ENCODE assay signal across 8 mouse cellular contexts in the genomic region with DNA sequence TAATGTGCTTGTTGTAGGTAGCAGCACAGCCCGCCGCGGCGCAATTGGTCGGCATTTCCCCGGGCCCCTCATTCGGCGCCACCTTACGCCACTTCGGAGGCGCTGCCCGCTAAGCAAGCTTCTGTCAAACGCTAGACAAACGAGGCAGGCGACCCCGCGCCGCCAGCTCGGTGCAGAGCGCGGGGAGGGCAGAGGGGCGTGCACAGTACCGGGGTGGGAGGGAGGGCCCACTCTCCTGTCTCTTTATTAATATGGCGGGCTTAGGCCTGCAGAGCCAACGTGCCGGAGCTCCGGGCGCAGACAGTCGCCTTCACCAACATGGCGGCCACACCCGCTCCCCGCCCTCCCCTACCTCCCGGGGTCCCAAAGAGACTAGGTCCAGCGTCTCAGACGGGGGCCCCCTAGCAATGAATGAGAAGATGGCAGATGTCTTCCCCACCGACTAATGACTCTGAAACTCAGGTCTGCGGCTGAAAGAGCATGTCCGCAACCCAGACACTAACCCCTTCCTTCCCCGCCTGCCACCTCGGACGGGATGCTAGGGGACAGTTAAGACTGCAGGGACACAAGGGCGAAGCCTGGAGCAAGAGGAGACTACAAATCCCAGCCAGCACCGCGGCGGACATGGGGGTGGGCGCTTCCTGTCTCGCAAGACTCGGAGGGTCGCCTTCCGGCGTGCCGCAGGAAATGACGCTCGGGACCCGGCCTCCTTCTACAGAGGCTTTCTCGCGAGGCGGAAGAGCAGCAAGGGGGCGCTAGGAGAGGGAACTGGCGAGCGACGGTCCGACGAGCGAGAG. TPM values are rescaled to one million over a fixed set of nuclear protein-coding genes. Genes with fewer than 3 reads are reported as not detected.
DNase-seq lines count a peak whose midpoint lies in the region; ATAC-seq and TF ChIP-seq lines count a peak whose summit lies in the region.

A gene (minus strand): TSS at position 223 of the 797 bp plus-strand sequence.
A gene (plus strand): TSS at position 739 of the 797 bp plus-strand sequence.

- intact Hi-C loops in gastrocnemius, adult 2 months (cut with DNase I) = loop anchor here (2.0 to 5.0 kb wide), 2 partner anchors 62 to 132 kb away; a partner anchor contains a TSS
- intact Hi-C loops in left cerebral cortex, adult 2 months (cut with DNase I) = loop anchor here (1.0 to 5.0 kb wide), 3 partner anchors 22 to 582 kb away; a partner anchor contains a TSS

- peak; percentile 91 for ATAC-seq in common myeloid progenitor, adult 5-6 weeks (replicated peaks; ENCODE audit: low read depth, poor library complexity, severe bottlenecking)
- ATAC-seq in hindbrain, postnatal 0 days = peak; percentile 99
- peak; percentile 85 for ATAC-seq in megakaryocyte, adult 5-6 weeks (ENCODE audit: poor library complexity, severe bottlenecking)

- H3K9ac ChIP-seq in hindbrain, postnatal 0 days (replicated peaks; ENCODE audit: low read length) = peak within 1 kb of the TSS; percentile 95

- DNase-seq in ZHBTc4 (ENCODE audit: low read depth, low spot score) = peak; percentile 99
- DNase-seq in gastrocnemius, adult 2 months = peak; percentile 99
- DNase-seq in hindbrain, postnatal 0 days (ENCODE audit: low spot score) = peak; percentile 100
- peak; percentile 97 to 98 for DNase-seq in left cerebral cortex, adult 2 months (ENCODE audit: extremely low spot score in 1 of 2, low spot score in 2 of 2)
- peak; percentile 98 to 99 for DNase-seq in right cerebral cortex, adult 2 months (ENCODE audit: low spot score in 2 of 2)
- DNase-seq in urinary bladder, postnatal 14 days (ENCODE audit: low spot score) = peak; percentile 99

- peak within 1 kb of the TSS; percentile 98 for H3K27ac ChIP-seq in gastrocnemius, adult 2 months
- peak within 1 kb of the TSS; percentile 97 for H3K27ac ChIP-seq in hindbrain, postnatal 0 days
- peak within 1 kb of the TSS; percentile 87 for H3K27ac ChIP-seq in left cerebral cortex, adult 2 months

- no peaks in the 10 kb centered on the region for H3K9me3 ChIP-seq in hindbrain, postnatal 0 days (ENCODE audit: low read length)

- under 1% methylated on average over 64 of the region's 65 CpGs for WGBS in hindbrain, postnatal 0 days

- H3K4me3 ChIP-seq in gastrocnemius, adult 2 months = peak within 1 kb of the TSS; percentile 83
- peak within 1 kb of the TSS; percentile 95 for H3K4me3 ChIP-seq in hindbrain, postnatal 0 days (ENCODE audit: low read length)
- peak within 1 kb of the TSS; percentile 94 for H3K4me3 ChIP-seq in left cerebral cortex, adult 2 months

- no peaks in the 10 kb centered on the region for H3K36me3 ChIP-seq in hindbrain, postnatal 0 days (ENCODE audit: insufficient read depth, low read length)

- peaks cover 19% of the 10 kb centered on the region for H3K4me1 ChIP-seq in hindbrain, postnatal 0 days (ENCODE audit: insufficient read depth, low read length)

- H3K27me3 ChIP-seq in hindbrain, postnatal 0 days (ENCODE audit: insufficient read depth, low read length) = no peaks in the 10 kb centered on the region

- TF ChIP-seq CTCF in gastrocnemius, adult 2 months (IDR thresholded peaks at IDR 0.05) = peak; percentile 85
- TF ChIP-seq CTCF in hindbrain, postnatal 0 days (IDR thresholded peaks at IDR 0.05; ENCODE audit: low read depth) = peak; percentile 80
- TF ChIP-seq CTCF in left cerebral cortex, adult 2 months (IDR thresholded peaks at IDR 0.05) = peak; percentile 69

- H3K4me2 ChIP-seq in hindbrain, postnatal 0 days (ENCODE audit: low read depth, low read length) = peak within 1 kb of the TSS; percentile 74

RNA-seq across cellular contexts. Expression of the first gene that starts in this region (rescaled TPM):
- 10.0 and 11.7 TPM in 2 replicates for total RNA-seq in common myeloid progenitor, adult 5-6 weeks (2017)
- 10 to 100 TPM in 1 of 2 experiments, 1 to 10 TPM in 1; 5.3 to 11.1 TPM for total RNA-seq in gastrocnemius, adult 2 months (2021)
- 6.4 and 11.8 TPM in 2 replicates for total RNA-seq in hindbrain, postnatal 0 days (2014; rRNA removed)
- 10.1 and 12.5 TPM in 2 replicates for polyA plus RNA-seq in hindbrain, postnatal 0 days (2015; fragmentation: Nextera tagmentation; extraction: Ambion mirVana)
- 10 to 100 TPM; 13.0 to 14.5 TPM for total RNA-seq in left cerebral cortex, adult 2 months (2021)
- total RNA-seq in megakaryocyte, adult 5-6 weeks (2015) = 5.5 and 5.8 TPM in 2 replicates
- 5.6 and 5.7 TPM in 2 replicates for total RNA-seq in megakaryocyte, adult 5-6 weeks (2017)

RNA-seq across cellular contexts. Expression of the second gene that starts in this region (rescaled TPM):
- total RNA-seq in common myeloid progenitor, adult 5-6 weeks (2017) = 39.7 and 62.4 TPM in 2 replicates
- total RNA-seq in gastrocnemius, adult 2 months (2021) = 10 to 100 TPM; 13.0 to 14.5 TPM
- 20.9 and 43.9 TPM in 2 replicates for total RNA-seq in hindbrain, postnatal 0 days (2014; rRNA removed)
- polyA plus RNA-seq in hindbrain, postnatal 0 days (2015; fragmentation: Nextera tagmentation; extraction: Ambion mirVana) = 9.8 and 11.0 TPM in 2 replicates
- 10 to 100 TPM; 54.6 to 61.2 TPM for total RNA-seq in left cerebral cortex, adult 2 months (2021)
- total RNA-seq in megakaryocyte, adult 5-6 weeks (2015) = 56.7 and 65.8 TPM in 2 replicates
- 46.7 and 47.7 TPM in 2 replicates for total RNA-seq in megakaryocyte, adult 5-6 weeks (2017)

Comparison
In these comparisons a context has a peak if more than half of its experiments do, and no peak if none do; other contexts are left out.
1. Peak in every context shown above with its lines: DNase-seq, ATAC-seq, H3K4me3 ChIP-seq and H3K27ac ChIP-seq.